32 mouse cellular contexts compared by ENCODE assay signal in the genomic region with DNA sequence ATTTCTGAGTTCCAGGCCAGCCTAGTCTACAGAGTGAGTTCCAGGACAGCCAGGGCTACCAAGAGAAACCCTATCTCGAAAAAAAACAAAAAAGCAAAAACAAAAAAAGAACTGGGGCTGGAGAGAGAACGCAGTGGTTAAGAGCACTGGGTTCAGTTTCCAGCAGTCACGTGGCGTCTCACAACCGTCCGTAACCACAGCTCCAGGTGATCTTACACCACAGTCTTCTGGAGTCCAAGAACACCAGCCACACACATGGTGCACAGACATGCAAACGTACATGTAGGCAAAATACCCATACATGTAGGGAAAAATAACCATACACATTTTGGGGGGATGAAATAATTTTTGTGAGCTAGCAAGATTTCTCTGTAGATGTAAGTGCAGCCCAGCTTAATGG. TPM values are rescaled to one million over a fixed set of nuclear protein-coding genes. Genes with fewer than 3 reads are reported as not detected.
A peak's percentile ranks its signal among the peaks of the same experiment; 100 is the strongest.
DNase-seq lines count a peak whose midpoint lies in the region; ATAC-seq and TF ChIP-seq lines count a peak whose summit lies in the region.
"Had no signal": no experiment of that assay in that cellular context is flagged by ENCODE, and none has a peak within 500 bp of the region (broad histone marks: within the 10 kb centered on the region; RNA-seq: fewer than 3 reads in every experiment).

No protein-coding gene starts in this region.

- peaks cover 8% of the 10 kb centered on the region for H3K36me3 ChIP-seq in heart, embryonic 16.5 days (ENCODE audit: control insufficient read depth, insufficient read depth)
- H3K36me3 ChIP-seq in heart, embryonic 10.5 days: peaks cover 87% of the 10 kb centered on the region
- H3K36me3 ChIP-seq in midbrain, postnatal 0 days (ENCODE audit: insufficient read depth, low read length): no peaks in the 10 kb centered on the region
- H3K36me3 ChIP-seq: hindbrain, embryonic 12.5 days; hindbrain, embryonic 15.5 days had no signal

- H3K9ac ChIP-seq in heart, embryonic 16.5 days (ENCODE audit: low read length): no peak overlapping the region
- H3K9ac ChIP-seq in midbrain, postnatal 0 days (replicated peaks; ENCODE audit: low read length, poor library complexity, severe bottlenecking): no peak overlapping the region
- H3K9ac ChIP-seq: embryonic facial prominence, embryonic 12.5 days; embryonic facial prominence, embryonic 15.5 days; forebrain, postnatal 0 days; heart, embryonic 13.5 days; hindbrain, embryonic 12.5 days; hindbrain, embryonic 15.5 days had no signal

- H3K27me3 ChIP-seq in heart, embryonic 16.5 days (ENCODE audit: control insufficient read depth, insufficient read depth, low read length): no peaks in the 10 kb centered on the region
- H3K27me3 ChIP-seq in heart, embryonic 10.5 days (ENCODE audit: insufficient read depth, poor library complexity, severe bottlenecking): no peaks in the 10 kb centered on the region
- H3K27me3 ChIP-seq in midbrain, postnatal 0 days (ENCODE audit: insufficient read depth, low read length): no peaks in the 10 kb centered on the region
- H3K27me3 ChIP-seq: embryonic facial prominence, embryonic 12.5 days; embryonic facial prominence, embryonic 15.5 days; heart, embryonic 13.5 days; hindbrain, embryonic 12.5 days; hindbrain, embryonic 15.5 days had no signal

- H3K4me2 ChIP-seq in heart, embryonic 16.5 days (ENCODE audit: low read depth, low read length): no peak overlapping the region
- H3K4me2 ChIP-seq in midbrain, postnatal 0 days (ENCODE audit: low read depth, low read length, poor library complexity, severe bottlenecking): no peak overlapping the region
- H3K4me2 ChIP-seq: embryonic facial prominence, embryonic 12.5 days; embryonic facial prominence, embryonic 15.5 days; heart, embryonic 13.5 days; hindbrain, embryonic 12.5 days; hindbrain, embryonic 15.5 days had no signal

- ATAC-seq in heart, embryonic 16.5 days (replicated peaks; ENCODE audit: extremely low read depth, insufficient read depth, low FRiP score): peak; percentile 55; the same call in 1 of the 2 replicates
- 0 out of 2 replicates have a peak, but pooled peaks have one; percentile 34 for ATAC-seq in megakaryocyte progenitor cell, adult 5-6 weeks (replicated peaks; ENCODE audit: poor library complexity)
- no peak for ATAC-seq in megakaryocyte-erythroid progenitor cell, adult 5-6 weeks (replicated peaks; ENCODE audit: low FRiP score, low TSS enrichment, poor library complexity, severe bottlenecking)
- ATAC-seq in midbrain, postnatal 0 days (ENCODE audit: low FRiP score): no peak
- ATAC-seq: forebrain, embryonic 14.5 days; forebrain, postnatal 0 days had no signal

- no peak overlapping the region for H3K27ac ChIP-seq in heart, embryonic 16.5 days (ENCODE audit: low read length)
- no peak overlapping the region for H3K27ac ChIP-seq in heart, embryonic 10.5 days
- H3K27ac ChIP-seq in midbrain, postnatal 0 days (ENCODE audit: low read depth, low read length): no peak overlapping the region
- H3K27ac ChIP-seq: embryonic facial prominence, embryonic 12.5 days; embryonic facial prominence, embryonic 15.5 days; gastrocnemius, adult 2 months; heart, embryonic 13.5 days; hindbrain, embryonic 12.5 days; hindbrain, embryonic 15.5 days had no signal

- DNase-seq in heart, embryonic 10.5 days (ENCODE audit: low spot score): no peak
- DNase-seq in 416B (ENCODE audit: low read depth): peak; percentile 51
- no peak for DNase-seq in midbrain, postnatal 0 days (ENCODE audit: low spot score)
- DNase-seq: adrenal gland, adult 2 months; adrenal gland, postnatal 14 days; B cell, adult 2 months; cerebellum, adult 11 months; cerebellum, adult 2 months; cerebellum, adult 9-11 months; cerebellum, postnatal 25 days; forebrain, postnatal 0 days; gastrocnemius, adult 2 months; gastrocnemius, postnatal 14 days; heart, adult 18-20 months had no signal

- WGBS in heart, embryonic 16.5 days: 79% methylated on average over 7 of the region's 7 CpGs
- 83% methylated on average over 7 of the region's 7 CpGs for WGBS in heart, embryonic 10.5 days
- WGBS in midbrain, postnatal 0 days: 92% methylated on average over 7 of the region's 7 CpGs

- no peak overlapping the region for H3K4me3 ChIP-seq in heart, embryonic 16.5 days (ENCODE audit: low read length)
- no peak overlapping the region for H3K4me3 ChIP-seq in heart, embryonic 10.5 days
- H3K4me3 ChIP-seq in midbrain, postnatal 0 days (ENCODE audit: low read depth, low read length): no peak overlapping the region
- H3K4me3 ChIP-seq: embryonic facial prominence, embryonic 12.5 days; embryonic facial prominence, embryonic 15.5 days; gastrocnemius, adult 2 months; heart, embryonic 13.5 days; hindbrain, embryonic 12.5 days; hindbrain, embryonic 15.5 days had no signal

- no peaks in the 10 kb centered on the region for H3K4me1 ChIP-seq in heart, embryonic 16.5 days (ENCODE audit: control insufficient read depth, insufficient read depth, low read length)
- no peaks in the 10 kb centered on the region for H3K4me1 ChIP-seq in heart, embryonic 10.5 days
- no peaks in the 10 kb centered on the region for H3K4me1 ChIP-seq in midbrain, postnatal 0 days (ENCODE audit: insufficient read depth, low read length)
- H3K4me1 ChIP-seq: embryonic facial prominence, embryonic 12.5 days; heart, embryonic 13.5 days; hindbrain, embryonic 12.5 days; hindbrain, embryonic 15.5 days had no signal

- TF ChIP-seq CTCF in midbrain, postnatal 0 days (IDR thresholded peaks at IDR 0.05): no peak

- H3K9me3 ChIP-seq in heart, embryonic 16.5 days (replicated peaks; ENCODE audit: control insufficient read depth, low read length): no peaks in the 10 kb centered on the region
- H3K9me3 ChIP-seq in heart, embryonic 10.5 days: no peaks in the 10 kb centered on the region
- H3K9me3 ChIP-seq in midbrain, postnatal 0 days (ENCODE audit: low read length): no peaks in the 10 kb centered on the region
- H3K9me3 ChIP-seq: embryonic facial prominence, embryonic 12.5 days; embryonic facial prominence, embryonic 15.5 days; heart, embryonic 13.5 days; hindbrain, embryonic 12.5 days; hindbrain, embryonic 15.5 days had no signal

RNA-seq across cellular contexts. Expression of a gene that starts 26.5 kb away (rescaled TPM):
- polyA plus RNA-seq in heart, embryonic 16.5 days (2015; fragmentation: Nextera tagmentation; extraction: Ambion mirVana): 6.8 and 24.5 TPM in 2 replicates
- polyA plus RNA-seq in heart, embryonic 10.5 days (2016; fragmentation: Nextera tagmentation; extraction: Ambion mirVana): 4.9 and 6.8 TPM in 2 replicates
- 111 and 130 TPM in 2 replicates for total RNA-seq in megakaryocyte progenitor cell, adult 5-6 weeks (2015)
- 8.4 and 9.5 TPM in 2 replicates for total RNA-seq in megakaryocyte progenitor cell, adult 5-6 weeks (2017)
- total RNA-seq in megakaryocyte-erythroid progenitor cell, adult 5-6 weeks (2014; fragmentation: Nextera tagmentation): 32.9 and 41.2 TPM in 2 replicates
- 12.5 and 19.6 TPM in 2 replicates for total RNA-seq in megakaryocyte-erythroid progenitor cell, adult 5-6 weeks (2017)
- total RNA-seq in midbrain, postnatal 0 days (2014; rRNA removed): 26.8 and 46.4 TPM in 2 replicates
- 4.9 and 6.0 TPM in 2 replicates for polyA plus RNA-seq in midbrain, postnatal 0 days (2015; fragmentation: Nextera tagmentation; extraction: Ambion mirVana)

RNA-seq across cellular contexts. Expression of a gene that starts 36.1 kb away (rescaled TPM):
- polyA plus RNA-seq in heart, embryonic 16.5 days (2015; fragmentation: Nextera tagmentation; extraction: Ambion mirVana): 15.0 and 17.3 TPM in 2 replicates
- polyA plus RNA-seq in heart, embryonic 10.5 days (2016; fragmentation: Nextera tagmentation; extraction: Ambion mirVana): 31.2 and 37.7 TPM in 2 replicates
- not detected in 2 replicates for total RNA-seq in megakaryocyte progenitor cell, adult 5-6 weeks (2015)
- not detected in 2 replicates for total RNA-seq in megakaryocyte progenitor cell, adult 5-6 weeks (2017)
- not detected in 2 replicates for total RNA-seq in megakaryocyte-erythroid progenitor cell, adult 5-6 weeks (2014; fragmentation: Nextera tagmentation)
- total RNA-seq in megakaryocyte-erythroid progenitor cell, adult 5-6 weeks (2017): not detected in 2 replicates
- 1.3 and 4.3 TPM in 2 replicates for total RNA-seq in midbrain, postnatal 0 days (2014; rRNA removed)
- 0.67 and 1.1 TPM in 2 replicates for polyA plus RNA-seq in midbrain, postnatal 0 days (2015; fragmentation: Nextera tagmentation; extraction: Ambion mirVana)
- total RNA-seq: common myeloid progenitor, adult 5-6 weeks; hematopoietic stem cell, adult 5-6 weeks; MEL had no signal

RNA-seq across cellular contexts. Expression of a gene that starts 46.4 kb away (rescaled TPM):
- not detected in 2 replicates for polyA plus RNA-seq in heart, embryonic 16.5 days (2015; fragmentation: Nextera tagmentation; extraction: Ambion mirVana)
- not detected in 2 replicates for polyA plus RNA-seq in heart, embryonic 10.5 days (2016; fragmentation: Nextera tagmentation; extraction: Ambion mirVana)
- not detected in 2 replicates for total RNA-seq in megakaryocyte progenitor cell, adult 5-6 weeks (2015)
- not detected in 2 replicates for total RNA-seq in megakaryocyte progenitor cell, adult 5-6 weeks (2017)
- total RNA-seq in megakaryocyte-erythroid progenitor cell, adult 5-6 weeks (2014; fragmentation: Nextera tagmentation): not detected in 2 replicates
- total RNA-seq in megakaryocyte-erythroid progenitor cell, adult 5-6 weeks (2017): not detected in 2 replicates
- total RNA-seq in midbrain, postnatal 0 days (2014; rRNA removed): not detected in 2 replicates
- polyA plus RNA-seq in midbrain, postnatal 0 days (2015; fragmentation: Nextera tagmentation; extraction: Ambion mirVana): not detected in 2 replicates
- total RNA-seq: adrenal gland, adult 2 months; adrenal gland, postnatal 14 days; adrenal gland, postnatal 4 days; common myeloid progenitor, adult 5-6 weeks; forebrain, postnatal 0 days; gastrocnemius, adult 2 months; gastrocnemius, postnatal 14 days; gastrocnemius, postnatal 4 days; heart, adult 18-20 months; heart, postnatal 25 days; hematopoietic stem cell, adult 5-6 weeks; MEL had no signal
- polyA plus RNA-seq: adrenal gland, adult 2 months; cerebellum, adult 2 months; embryonic facial prominence, embryonic 12.5 days; embryonic facial prominence, embryonic 15.5 days; forebrain, embryonic 11.5 days; forebrain, embryonic 14.5 days; forebrain, postnatal 0 days; frontal cortex, adult 2 months; heart, embryonic 13.5 days; heart, postnatal 0 days; hindbrain, embryonic 12.5 days; hindbrain, embryonic 15.5 days had no signal

RNA-seq across cellular contexts. Expression of a gene that starts 56.4 kb away (rescaled TPM):
- 11.9 and 18.5 TPM in 2 replicates for polyA plus RNA-seq in heart, embryonic 16.5 days (2015; fragmentation: Nextera tagmentation; extraction: Ambion mirVana)
- polyA plus RNA-seq in heart, embryonic 10.5 days (2016; fragmentation: Nextera tagmentation; extraction: Ambion mirVana): 3.3 and 11.4 TPM in 2 replicates
- total RNA-seq in megakaryocyte progenitor cell, adult 5-6 weeks (2015): 0.42 and 1.2 TPM in 2 replicates
- 0.62 and 1.3 TPM in 2 replicates for total RNA-seq in megakaryocyte progenitor cell, adult 5-6 weeks (2017)
- not detected in 2 replicates for total RNA-seq in megakaryocyte-erythroid progenitor cell, adult 5-6 weeks (2014; fragmentation: Nextera tagmentation)
- 0.61 TPM in 1 of 2 replicates, not detected in the other for total RNA-seq in megakaryocyte-erythroid progenitor cell, adult 5-6 weeks (2017)
- 7.9 and 8.8 TPM in 2 replicates for total RNA-seq in midbrain, postnatal 0 days (2014; rRNA removed)
- polyA plus RNA-seq in midbrain, postnatal 0 days (2015; fragmentation: Nextera tagmentation; extraction: Ambion mirVana): 6.4 and 6.9 TPM in 2 replicates
- total RNA-seq: MEL had no signal

Comparison
In these comparisons a context has a peak if more than half of its experiments do, and no peak if none do; other contexts are left out.
1. ATAC-seq: peak in heart, embryonic 16.5 days (single experiment) and megakaryocyte progenitor cell, adult 5-6 weeks (single experiment); none in megakaryocyte-erythroid progenitor cell, adult 5-6 weeks (single experiment) and midbrain, postnatal 0 days (single experiment).